ENCODE assay signal across 30 mouse cellular contexts in genomic region chr19:45796879-45797278, GRCm38 (mm10). TPM values are rescaled to one million over a fixed set of nuclear protein-coding genes. Genes with fewer than 3 reads are reported as not detected.
DNase-seq lines count a peak whose midpoint lies in the region; ATAC-seq lines count a peak whose summit lies in the region.
"Had no signal": no experiment of that assay in that cellular context is flagged by ENCODE, and none has a peak within 500 bp of the region (broad histone marks: within the 10 kb centered on the region; RNA-seq: fewer than 3 reads in every experiment).

No protein-coding gene starts in this region.

- no peak overlapping the region for H3K4me2 ChIP-seq in midbrain, embryonic 11.5 days

- peak; percentile 41 for DNase-seq in midbrain, embryonic 11.5 days (ENCODE audit: low spot score, missing footprints)
- DNase-seq in midbrain, embryonic 10.5 days (ENCODE audit: low spot score): no peak
- DNase-seq in CD4-positive, CD25-positive, alpha-beta regulatory T cell, adult 2 months (ENCODE audit: low read depth, low spot score): peak; percentile 86
- peak; percentile 67 for DNase-seq in ES-CJ7 (ENCODE audit: low read depth, low spot score)
- peak; percentile 83 for DNase-seq in induced T-regulatory cell, adult 2 months (ENCODE audit: low read depth)
- DNase-seq in ovary, postnatal 14 days (ENCODE audit: low spot score): no peak
- no peak for DNase-seq in adrenal gland, adult (ENCODE audit: inconsistent age in 2 of 2, low spot score in 1 of 2)
- DNase-seq: adrenal gland, postnatal 25 days; cerebellum, adult 8-10 months; gastrocnemius, postnatal 14 days; heart, adult 11 months; heart, postnatal 36 days; kidney, adult 9 months; kidney, postnatal 4 days; lung, adult 18-20 months; lung, postnatal 14 days; midbrain, embryonic 14.5 days; retina, postnatal 1 day; right cerebral cortex, postnatal 25 days; spleen, adult 18-20 months had no signal

- H3K27ac ChIP-seq in midbrain, embryonic 11.5 days (ENCODE audit: low read depth, low read length): no peak overlapping the region
- no peak overlapping the region for H3K27ac ChIP-seq in midbrain, embryonic 10.5 days (replicated peaks)
- H3K27ac ChIP-seq: forebrain, embryonic 15.5 days; hindbrain, embryonic 14.5 days; limb, embryonic 13.5 days; liver, embryonic 12.5 days; neural tube, embryonic 12.5 days had no signal

- H3K9ac ChIP-seq in midbrain, embryonic 11.5 days (ENCODE audit: low read length): no peak overlapping the region
- H3K9ac ChIP-seq: embryonic facial prominence, embryonic 15.5 days; forebrain, embryonic 15.5 days; hindbrain, embryonic 14.5 days; limb, embryonic 13.5 days; liver, embryonic 12.5 days; neural tube, embryonic 12.5 days had no signal

- WGBS in midbrain, embryonic 11.5 days: 74% methylated on average over 15 of the region's 15 CpGs
- 76% methylated on average over 15 of the region's 15 CpGs for WGBS in midbrain, embryonic 10.5 days

- H3K4me3 ChIP-seq in midbrain, embryonic 11.5 days (ENCODE audit: low read depth, low read length): no peak overlapping the region
- no peak overlapping the region for H3K4me3 ChIP-seq in midbrain, embryonic 10.5 days
- H3K4me3 ChIP-seq: forebrain, embryonic 15.5 days; neural tube, embryonic 12.5 days had no signal

- H3K9me3 ChIP-seq in midbrain, embryonic 11.5 days (ENCODE audit: control insufficient read depth, low read length): no peaks in the 10 kb centered on the region
- no peaks in the 10 kb centered on the region for H3K9me3 ChIP-seq in midbrain, embryonic 10.5 days (replicated peaks)
- H3K9me3 ChIP-seq: embryonic facial prominence, embryonic 15.5 days; forebrain, embryonic 15.5 days; liver, embryonic 12.5 days; neural tube, embryonic 12.5 days had no signal

- H3K36me3 ChIP-seq in midbrain, embryonic 11.5 days (ENCODE audit: control insufficient read depth, insufficient read depth, low read length): no peaks in the 10 kb centered on the region
- no peaks in the 10 kb centered on the region for H3K36me3 ChIP-seq in midbrain, embryonic 10.5 days
- H3K36me3 ChIP-seq: embryonic facial prominence, embryonic 15.5 days; forebrain, embryonic 15.5 days; G1E; limb, embryonic 13.5 days; liver, embryonic 12.5 days; neural tube, embryonic 12.5 days had no signal

- no peak for ATAC-seq in midbrain, embryonic 11.5 days (ENCODE audit: low FRiP score)
- ATAC-seq: forebrain, embryonic 15.5 days; intestine, embryonic 16.5 days; Patski had no signal

- no peaks in the 10 kb centered on the region for H3K4me1 ChIP-seq in midbrain, embryonic 11.5 days (ENCODE audit: control insufficient read depth, insufficient read depth, low read length)
- peaks cover 11% of the 10 kb centered on the region for H3K4me1 ChIP-seq in midbrain, embryonic 10.5 days
- H3K4me1 ChIP-seq: forebrain, embryonic 15.5 days had no signal

- no peaks in the 10 kb centered on the region for H3K27me3 ChIP-seq in midbrain, embryonic 11.5 days (ENCODE audit: control insufficient read depth, insufficient read depth, low read length)
- H3K27me3 ChIP-seq in midbrain, embryonic 10.5 days (ENCODE audit: low read depth, poor library complexity, severe bottlenecking): no peaks in the 10 kb centered on the region; the same call in 1 of the 2 replicates
- H3K27me3 ChIP-seq: embryonic facial prominence, embryonic 15.5 days; forebrain, embryonic 15.5 days; limb, embryonic 13.5 days; neural tube, embryonic 12.5 days; Patski had no signal

RNA-seq across cellular contexts. Expression of gene Mgea5, which starts 13.2 kb away (rescaled TPM):
- 68.8 and 78.9 TPM in 2 replicates for polyA plus RNA-seq in midbrain, embryonic 11.5 days (2014; fragmentation: Nextera tagmentation; extraction: Ambion mirVana)
- polyA plus RNA-seq in midbrain, embryonic 10.5 days (2016; fragmentation: Nextera tagmentation; extraction: Ambion mirVana): 60.8 and 67.5 TPM in 2 replicates

RNA-seq across cellular contexts. Expression of gene Kcnip2, which starts 19.0 kb away (rescaled TPM):
- polyA plus RNA-seq in midbrain, embryonic 11.5 days (2014; fragmentation: Nextera tagmentation; extraction: Ambion mirVana): 0.66 and 1.0 TPM in 2 replicates
- polyA plus RNA-seq in midbrain, embryonic 10.5 days (2016; fragmentation: Nextera tagmentation; extraction: Ambion mirVana): 0.53 and 0.89 TPM in 2 replicates
- polyA plus RNA-seq: G1E had no signal

RNA-seq across cellular contexts. Expression of gene Npm3, which starts 47.5 kb away (rescaled TPM):
- polyA plus RNA-seq in midbrain, embryonic 11.5 days (2014; fragmentation: Nextera tagmentation; extraction: Ambion mirVana): 9.3 and 10.4 TPM in 2 replicates
- polyA plus RNA-seq in midbrain, embryonic 10.5 days (2016; fragmentation: Nextera tagmentation; extraction: Ambion mirVana): 7.5 and 9.4 TPM in 2 replicates

RNA-seq across cellular contexts. Expression of gene Fgf8, which starts 54.2 kb away (rescaled TPM):
- polyA plus RNA-seq in midbrain, embryonic 11.5 days (2014; fragmentation: Nextera tagmentation; extraction: Ambion mirVana): 8.5 and 11.4 TPM in 2 replicates
- 25.5 and 28.8 TPM in 2 replicates for polyA plus RNA-seq in midbrain, embryonic 10.5 days (2016; fragmentation: Nextera tagmentation; extraction: Ambion mirVana)
- polyA plus RNA-seq: G1E; liver, embryonic 12.5 days; neural tube, embryonic 12.5 days; stomach, embryonic 14.5 days had no signal

Comparison
In these comparisons a context has a peak if more than half of its experiments do, and no peak if none do; other contexts are left out.
1. DNase-seq: peak in midbrain, embryonic 11.5 days (single experiment), CD4-positive, CD25-positive, alpha-beta regulatory T cell, adult 2 months (single experiment), ES-CJ7 (single experiment) and induced T-regulatory cell, adult 2 months (single experiment); none in midbrain, embryonic 10.5 days (single experiment), ovary, postnatal 14 days (single experiment) and adrenal gland, adult (0 of 2).